Mouse (Mus musculus) stomach, postnatal 0 days (tissue): Measurements from ENCODE around the gene B630019K06Rik.

ENCODE experiments used
- CTCF ChIP-seq: IDR thresholded peaks from 2 replicates; pipeline ENCODE4 v1.5.1; 2016; ENCODE audit warnings: antibody characterized with exemption, low read depth, mild to moderate bottlenecking, moderate library complexity
- EP300 ChIP-seq: optimal IDR thresholded peaks from 2 replicates; pipeline ENCODE3; 2016; ENCODE audit warnings: antibody characterized with exemption

- TF ChIP-seq EP300: no peak
- no peak for TF ChIP-seq CTCF
Measured at GRCm38 (mm10) chrX:8893182-8893651, 1.0 kb downstream of the B630019K06Rik start.
